Mouse (Mus musculus): Measurements from ENCODE around the gene Dnaaf5.

The Dnaaf5 gene

GRCm38 (mm10) chr5:139199995-139200769, 50.2 kb downstream of the Dnaaf5 start, which contains the start of gene Sun1:
Sun1 (plus strand) TSS chr5:139200637.
- DNase-seq: peak; percentile 99

GRCm38 (mm10) chr5:139200770-139201569, 50.9 kb downstream of the Dnaaf5 start:
- no peak for DNase-seq

DNA sequence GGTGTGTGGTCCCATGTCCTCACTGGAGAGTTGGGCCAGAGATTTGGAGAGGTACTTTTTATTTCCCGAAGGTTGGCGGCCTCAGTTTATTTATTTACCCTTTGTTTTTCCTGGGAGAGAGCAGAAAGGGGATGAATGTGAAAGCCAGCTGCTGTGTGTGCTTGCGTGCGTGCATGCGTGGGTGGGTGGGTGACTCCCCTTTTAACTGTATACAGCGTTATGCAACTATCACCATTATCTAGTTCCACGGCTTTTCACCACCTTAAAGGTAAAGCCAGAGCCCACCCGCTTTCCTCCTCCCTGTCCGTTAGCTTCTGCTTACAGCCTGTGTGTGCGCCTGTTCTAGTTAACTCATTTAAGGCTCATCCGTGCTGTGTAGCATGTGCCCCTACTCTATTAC, 52.1 kb downstream of the Dnaaf5 start:
- DNase-seq: no peak

GRCm38 (mm10) chr5:139203312-139203711, 53.3 kb downstream of the Dnaaf5 start:
- no peak for DNase-seq

- no peak for DNase-seq
Observed at GRCm38 (mm10) chr5:139206081-139206480, 56.1 kb downstream of the Dnaaf5 start.

- peak; percentile 37 for DNase-seq
Observed at GRCm38 (mm10) chr5:139206525-139206924, 56.5 kb downstream of the Dnaaf5 start.

GRCm38 (mm10) chr5:139208183-139208582, 58.2 kb downstream of the Dnaaf5 start:
- DNase-seq: no peak

- peak; percentile 16 for DNase-seq
Observed at GRCm38 (mm10) chr5:139208871-139209684, 59.1 kb downstream of the Dnaaf5 start.

- no peak for DNase-seq
Observed at GRCm38 (mm10) chr5:139209685-139210026, 59.6 kb downstream of the Dnaaf5 start.

DNA sequence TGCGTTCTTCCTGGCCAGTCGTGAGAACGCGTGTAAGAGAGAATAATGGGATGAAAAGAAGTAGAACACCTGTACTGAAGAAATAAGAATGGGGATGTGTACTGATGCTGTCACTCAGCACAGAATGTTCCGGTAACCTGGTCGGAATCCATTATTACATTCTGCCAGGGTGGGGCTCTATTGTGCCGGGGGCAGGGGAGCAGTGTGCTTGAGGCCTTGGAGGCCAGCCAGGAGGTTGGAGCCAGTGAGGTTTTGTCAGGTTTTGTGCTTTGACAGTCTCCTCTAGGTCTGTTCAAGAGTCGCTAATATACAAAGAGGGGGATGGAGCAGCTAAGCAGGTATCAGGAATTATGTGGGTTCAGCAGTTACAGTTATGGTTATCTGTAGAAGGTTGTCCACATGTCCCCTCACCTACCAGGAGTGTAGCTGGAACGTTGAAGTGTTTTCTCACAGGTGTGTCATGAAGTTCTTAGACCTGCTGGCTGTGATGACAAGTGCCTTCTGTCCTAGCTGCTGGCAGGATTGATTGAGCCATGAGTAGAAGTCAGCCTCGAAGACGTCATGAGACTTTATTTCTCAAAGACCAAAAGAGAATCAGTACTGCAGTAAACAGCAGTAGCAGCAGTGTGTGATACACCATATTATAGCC, 61.8 kb downstream of the Dnaaf5 start:
- DNase-seq: no peak

DNA sequence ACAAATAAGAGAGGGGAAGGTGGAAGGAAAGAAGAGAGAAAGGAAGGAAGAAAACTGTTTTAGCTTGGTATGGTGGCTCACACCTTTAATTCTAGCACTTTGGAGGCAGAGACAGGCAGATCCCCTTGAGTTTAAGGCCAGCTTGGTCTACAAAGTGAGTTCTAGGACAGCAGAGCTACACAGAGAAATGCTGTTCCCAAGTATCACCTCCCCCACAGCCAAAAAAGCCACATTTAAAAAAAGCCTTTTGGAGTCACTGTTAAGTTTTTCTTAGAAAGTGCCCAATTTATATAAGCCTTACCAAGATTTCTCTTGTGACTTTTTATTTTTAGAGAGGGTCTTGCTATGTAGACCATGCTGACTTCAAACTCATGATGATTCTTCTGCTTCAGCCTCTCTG, 64.3 kb downstream of the Dnaaf5 start:
- no peak for DNase-seq

DNA sequence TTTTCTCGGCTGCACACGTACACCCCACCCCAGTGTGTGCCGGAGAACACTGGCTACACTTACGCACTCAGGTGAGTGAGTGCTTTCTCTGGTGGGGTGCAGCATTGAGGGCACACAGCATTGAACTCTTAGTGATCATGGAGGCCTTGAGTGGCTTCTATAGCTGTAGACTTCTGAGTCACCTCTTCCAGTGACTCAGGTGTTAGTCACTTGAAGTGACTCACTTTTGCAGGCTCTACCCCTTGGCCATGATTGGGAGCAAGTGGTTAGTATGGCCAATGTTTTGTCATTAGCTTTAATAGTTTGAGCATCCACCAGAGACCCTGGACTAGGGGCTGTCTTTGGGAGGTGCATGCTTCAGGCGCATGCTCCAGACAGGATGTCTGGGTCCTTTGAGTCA, 65.2 kb downstream of the Dnaaf5 start:
- no peak for DNase-seq

- DNase-seq: no peak
Observed at GRCm38 (mm10) chr5:139216121-139216520, 66.1 kb downstream of the Dnaaf5 start.

DNA sequence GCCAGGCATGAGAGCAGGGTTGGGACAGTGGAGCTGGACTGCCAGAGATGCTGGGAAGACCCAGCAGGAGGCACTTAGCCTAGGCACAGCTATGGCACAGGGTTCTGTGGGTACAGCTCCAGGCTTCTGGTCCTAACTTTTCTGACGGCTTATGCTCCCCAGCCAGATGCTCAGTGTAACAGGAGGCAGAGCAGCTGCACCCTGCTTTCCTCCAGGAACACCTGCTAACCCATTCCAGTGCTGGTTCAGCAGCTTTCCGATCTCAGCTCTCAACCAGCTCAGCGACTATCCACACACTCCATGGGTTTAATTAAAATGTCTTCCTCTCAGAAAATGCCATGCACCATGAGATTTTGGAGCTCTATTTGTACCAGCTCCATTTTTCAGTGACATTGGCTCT, 66.8 kb downstream of the Dnaaf5 start:
- no peak for DNase-seq

DNA sequence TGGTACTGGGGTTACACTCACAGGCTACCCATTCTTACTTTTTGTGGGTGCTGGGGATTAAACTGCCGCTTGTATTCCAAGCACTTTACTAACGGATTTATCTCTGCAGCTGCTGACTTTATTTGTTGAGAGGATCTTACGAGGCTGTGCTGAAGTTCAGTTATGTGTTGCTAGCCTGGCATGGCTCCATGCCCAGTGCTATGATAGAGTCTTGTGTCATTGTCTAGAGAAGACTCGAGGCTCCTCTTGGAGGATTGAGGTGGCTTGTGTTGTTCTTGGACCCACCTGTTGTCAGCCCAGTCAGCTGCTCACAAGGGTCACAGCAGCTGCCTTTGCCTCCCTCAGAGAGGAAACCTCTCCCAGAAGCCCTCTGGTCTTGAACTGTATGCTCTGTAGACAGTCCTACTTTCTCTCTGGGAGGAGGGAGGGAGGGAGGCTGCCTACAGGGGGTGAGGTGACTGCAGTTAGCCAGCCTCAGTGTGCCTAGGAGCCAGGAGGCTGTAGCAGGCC, 70.0 kb downstream of the Dnaaf5 start:
- no peak for DNase-seq

DNA sequence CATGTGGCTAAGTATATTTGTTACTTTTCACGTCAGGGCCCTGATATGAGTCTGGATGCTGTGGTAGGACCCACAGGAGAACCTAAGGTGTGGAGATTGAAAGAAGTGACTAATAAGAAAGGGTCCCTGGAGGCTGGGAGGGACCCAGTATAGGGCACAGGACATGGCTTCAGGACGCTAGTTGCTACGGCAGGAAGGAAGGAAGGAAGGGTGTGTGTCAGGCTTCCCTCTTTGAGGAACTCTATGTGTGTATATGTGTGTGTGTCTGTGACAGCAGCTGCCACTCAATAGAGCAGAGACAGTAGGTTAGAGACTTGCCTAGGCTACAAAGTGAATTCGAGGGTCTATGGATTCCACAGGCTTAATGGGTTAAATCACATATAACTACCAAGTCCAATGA, 70.6 kb downstream of the Dnaaf5 start:
- no peak for DNase-seq

DNA sequence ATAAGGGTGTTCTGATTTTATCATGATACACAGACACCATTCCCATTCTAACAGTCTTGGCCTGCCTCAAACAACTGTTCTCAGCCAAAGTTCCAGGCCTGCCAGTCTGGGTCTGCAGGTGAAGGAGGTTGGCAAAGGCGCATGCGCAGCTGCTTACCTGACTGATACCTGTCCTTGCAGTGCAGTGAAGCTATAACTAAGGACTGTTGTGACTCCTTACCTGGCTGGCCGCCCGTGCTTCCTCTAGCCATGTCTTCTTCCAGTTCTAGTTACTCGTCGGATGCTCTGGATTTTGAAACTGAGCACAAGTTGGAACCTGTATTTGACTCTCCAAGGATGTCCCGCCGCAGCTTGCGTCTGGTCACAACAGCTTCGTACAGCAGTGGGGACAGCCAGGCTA, 73.3 kb downstream of the Dnaaf5 start:
- no peak for DNase-seq

- no peak for DNase-seq
Observed at GRCm38 (mm10) chr5:139227236-139227635, 77.2 kb downstream of the Dnaaf5 start.

DNA sequence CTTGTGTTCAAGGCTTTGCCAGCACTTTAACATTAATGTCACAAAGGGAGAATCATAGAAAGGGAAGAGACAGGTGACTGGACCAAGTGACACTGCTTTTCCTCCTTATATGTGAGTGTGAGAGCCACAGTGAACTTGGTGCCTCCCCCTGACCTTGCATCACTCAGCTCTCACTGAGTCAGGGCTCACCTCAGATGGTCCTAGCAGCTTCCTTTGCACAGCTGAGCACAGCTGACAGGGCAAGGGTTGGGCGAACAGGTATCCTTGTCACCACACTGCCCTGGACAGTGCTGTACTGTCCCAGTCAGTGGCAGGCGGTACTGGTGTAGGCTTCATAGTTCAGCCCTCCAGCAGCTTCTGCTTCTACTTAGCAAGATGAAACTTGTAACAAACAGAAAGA, 77.6 kb downstream of the Dnaaf5 start:
- no peak for DNase-seq

DNA sequence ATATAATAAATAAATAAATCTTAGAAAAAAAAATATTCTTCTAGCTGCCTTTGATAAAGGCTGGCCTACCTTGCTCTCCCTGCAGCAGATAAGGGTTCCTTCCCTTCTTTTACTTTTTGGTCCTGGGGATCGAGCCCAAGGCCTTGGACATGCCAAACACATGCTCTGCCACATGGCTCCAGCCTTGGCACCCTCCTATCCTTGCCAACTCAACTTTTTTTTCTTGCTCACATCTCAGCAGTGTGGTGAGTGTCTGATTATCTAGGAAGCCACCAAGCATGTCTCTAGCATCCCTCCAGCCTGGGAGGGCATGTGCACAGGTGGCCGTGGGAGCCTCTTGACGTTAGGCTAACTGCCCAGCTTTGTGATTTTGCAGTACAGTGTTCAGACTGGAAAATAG, 78.3 kb downstream of the Dnaaf5 start:
- DNase-seq: no peak

GRCm38 (mm10) chr5:139229716-139230115, 79.7 kb downstream of the Dnaaf5 start:
- DNase-seq: no peak

DNA sequence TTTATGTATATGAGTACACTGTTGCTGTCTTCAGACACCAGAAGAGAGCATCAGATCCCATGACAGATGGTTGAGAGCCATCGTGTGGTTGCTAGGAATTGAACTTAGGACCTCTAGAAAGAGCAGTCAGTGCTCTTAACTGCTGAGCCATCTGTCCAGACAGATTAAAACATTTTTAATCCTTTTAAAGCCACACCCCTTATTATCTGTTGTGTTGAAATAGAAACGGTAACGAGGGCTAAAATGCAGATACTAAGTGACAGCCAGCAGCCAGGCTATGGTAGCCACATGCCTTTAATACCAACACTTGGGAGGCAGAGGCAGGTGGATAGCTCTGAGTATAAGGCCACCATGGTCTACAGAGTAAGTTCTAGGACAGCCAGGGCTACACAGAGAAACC, 82.1 kb downstream of the Dnaaf5 start:
- no peak for DNase-seq

DNA sequence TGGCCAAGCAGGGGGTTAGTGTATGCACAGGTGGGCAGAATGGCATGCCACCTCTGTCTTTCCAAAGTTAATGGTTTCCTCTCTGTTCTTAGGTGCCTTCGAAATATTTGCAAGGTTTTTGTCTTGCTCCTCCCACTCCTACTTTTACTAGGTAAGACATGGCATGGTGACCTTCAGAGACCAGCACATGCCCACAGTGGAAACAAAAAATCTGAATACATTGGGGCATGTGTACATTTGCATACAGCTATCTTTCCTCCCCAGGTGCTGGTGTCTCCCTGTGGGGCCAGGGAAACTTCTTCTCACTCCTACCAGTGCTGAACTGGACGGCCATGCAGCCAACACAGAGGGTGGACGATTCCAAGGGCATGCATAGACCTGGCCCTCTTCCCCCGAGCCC, 84.4 kb downstream of the Dnaaf5 start:
- DNase-seq: no peak
